Mouse (Mus musculus) cerebellum, adult 11-12 months (tissue): Measurements from ENCODE around the gene Ttyh3.

ENCODE experiments used
- DNase-seq: peaks from one replicate; pipeline ENCODE4 v3.0.0; 2022

Ttyh3 gene

DNA sequence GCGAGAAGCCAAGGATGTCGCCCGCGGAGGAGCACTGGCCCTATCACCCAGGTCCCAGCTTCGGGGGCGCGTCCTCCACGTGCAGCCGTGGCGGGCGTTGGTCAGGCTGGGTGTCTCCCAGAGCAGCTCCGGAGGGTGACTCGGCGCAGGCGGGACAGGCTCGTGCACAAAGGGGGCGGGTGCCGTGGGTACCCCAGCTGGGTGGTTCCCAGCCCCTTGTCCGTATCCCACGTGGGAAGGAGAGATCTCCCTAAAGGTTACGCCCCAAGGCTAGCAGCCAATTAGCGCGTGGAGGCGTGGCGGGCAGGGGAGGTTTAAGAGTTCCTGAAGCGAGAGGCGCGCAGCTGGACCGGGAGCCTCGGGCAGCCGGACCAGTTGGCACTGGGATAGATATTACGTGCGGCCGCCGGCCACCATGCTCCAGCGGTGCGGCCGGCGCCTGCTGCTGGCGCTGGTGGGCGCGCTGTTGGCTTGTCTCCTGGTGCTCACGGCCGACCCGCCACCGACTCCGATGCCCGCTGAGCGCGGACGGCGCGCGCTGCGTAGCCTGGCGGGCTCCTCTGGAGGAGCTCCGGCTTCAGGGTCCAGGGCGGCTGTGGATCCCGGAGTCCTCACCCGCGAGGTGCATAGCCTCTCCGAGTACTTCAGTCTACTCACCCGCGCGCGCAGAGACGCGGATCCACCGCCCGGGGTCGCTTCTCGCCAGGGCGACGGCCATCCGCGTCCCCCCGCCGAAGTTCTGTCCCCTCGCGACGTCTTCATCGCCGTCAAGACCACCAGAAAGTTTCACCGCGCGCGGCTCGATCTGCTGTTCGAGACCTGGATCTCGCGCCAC lies 41.6 kb downstream of the Ttyh3 start, which contains the start of gene Lfng:
Gene Lfng (plus strand): TSS at position 320 of the 835 bp plus-strand sequence.
- DNase-seq: peak; percentile 48

GRCm38 (mm10) chr5:140606386-140606785 lies 42.4 kb downstream of the Ttyh3 start:
- no peak for DNase-seq

DNA sequence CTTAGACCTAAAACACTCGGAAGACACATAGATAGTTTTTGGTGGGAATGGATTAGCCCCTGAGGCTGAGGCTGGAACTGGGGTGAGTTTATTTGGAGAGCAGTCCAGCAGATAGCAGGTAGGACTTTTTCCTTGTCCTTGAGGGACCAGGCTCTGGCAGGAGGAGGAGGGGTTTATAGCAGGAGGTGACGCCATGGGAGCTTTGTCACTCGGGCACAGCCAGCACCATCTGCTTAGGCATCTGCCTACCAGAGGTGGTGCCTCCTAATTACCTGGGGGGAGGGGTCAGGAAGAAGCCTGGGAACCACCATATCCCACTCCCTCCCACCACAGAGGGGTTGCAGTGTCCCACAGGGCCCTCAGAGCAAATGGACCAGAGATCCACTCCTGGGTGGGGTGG lies 43.6 kb downstream of the Ttyh3 start:
- DNase-seq: no peak

DNA sequence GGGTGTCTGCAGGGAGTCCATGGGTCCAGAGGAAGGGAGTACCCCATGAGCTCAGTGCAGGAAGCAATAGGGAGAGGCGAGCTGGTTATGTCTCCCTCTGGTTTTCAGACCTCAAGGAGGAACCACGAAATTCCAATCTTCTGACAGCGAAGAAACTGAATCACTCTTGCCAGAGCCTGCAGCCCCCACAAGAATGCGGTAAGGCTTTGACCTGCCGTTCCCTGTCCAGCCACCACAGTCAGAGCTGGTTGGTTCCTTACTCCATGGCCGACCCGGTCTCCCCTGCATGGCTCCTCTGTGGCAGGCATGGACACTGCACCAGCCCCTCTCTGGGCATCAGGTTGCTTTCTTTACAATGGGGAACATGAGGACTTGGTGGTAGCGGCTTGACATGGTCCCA lies 44.4 kb downstream of the Ttyh3 start:
- DNase-seq: no peak

GRCm38 (mm10) chr5:140602540-140602939 lies 46.3 kb downstream of the Ttyh3 start:
- DNase-seq: no peak

- no peak for DNase-seq
Measured at GRCm38 (mm10) chr5:140601712-140602111, 47.1 kb downstream of the Ttyh3 start.

DNA sequence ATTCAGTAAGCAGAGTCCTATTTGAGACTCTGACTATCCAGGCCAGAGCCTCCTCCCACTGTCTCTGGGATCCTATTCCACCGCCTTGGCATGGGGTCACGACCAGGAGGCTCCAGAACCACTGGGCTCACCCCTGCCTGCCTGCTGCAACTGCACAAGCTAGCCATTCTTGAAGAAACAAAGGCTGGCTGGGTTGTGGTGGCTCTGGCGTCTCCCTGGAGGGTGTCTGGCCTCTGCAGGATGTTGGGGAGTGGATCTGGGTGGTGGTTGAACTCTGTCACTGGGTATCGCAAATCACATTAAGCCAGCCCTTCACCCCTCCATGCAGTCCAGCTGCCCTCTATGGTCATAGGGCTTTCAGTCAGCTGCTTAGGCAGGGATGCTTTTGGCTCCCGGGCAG lies 48.9 kb downstream of the Ttyh3 start:
- DNase-seq: no peak

GRCm38 (mm10) chr5:140597787-140598186 lies 51.0 kb downstream of the Ttyh3 start:
- DNase-seq: no peak

DNA sequence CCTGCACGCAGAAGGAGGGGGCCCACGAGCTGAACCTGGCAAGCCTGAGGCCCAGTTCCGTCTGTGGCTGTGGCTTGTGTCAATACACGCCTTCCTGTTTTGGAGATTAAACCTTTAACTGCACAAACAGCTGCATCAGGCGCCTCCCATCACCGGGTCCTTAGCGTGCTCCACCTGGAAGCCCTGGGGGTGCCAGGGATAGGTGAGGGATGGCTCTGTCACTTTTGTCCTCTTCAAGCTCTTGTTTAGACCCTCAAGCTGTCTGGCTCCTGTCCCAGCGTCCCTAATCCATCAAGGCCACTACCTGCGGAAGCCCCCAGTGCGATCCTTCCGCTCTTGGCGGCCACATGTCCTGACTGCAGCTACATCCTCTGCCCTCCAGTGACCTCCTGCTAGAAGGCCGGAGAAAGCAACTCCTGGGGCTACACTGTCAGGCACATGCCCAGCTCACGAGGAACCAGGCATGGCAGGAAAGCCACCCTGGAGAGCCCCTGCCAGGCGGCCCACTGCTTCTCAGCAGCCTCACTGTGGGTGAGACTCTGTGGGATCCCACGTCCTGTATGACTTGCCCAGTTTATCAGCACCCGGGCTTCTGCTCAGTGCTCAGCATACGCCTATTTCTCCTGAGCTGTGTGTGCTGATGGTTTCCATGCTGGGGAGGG lies 51.8 kb downstream of the Ttyh3 start:
- no peak for DNase-seq

- no peak for DNase-seq
Measured at GRCm38 (mm10) chr5:140596426-140596825, 52.4 kb downstream of the Ttyh3 start.

- DNase-seq: no peak
Measured at GRCm38 (mm10) chr5:140594846-140595245, 54.0 kb downstream of the Ttyh3 start.

DNA sequence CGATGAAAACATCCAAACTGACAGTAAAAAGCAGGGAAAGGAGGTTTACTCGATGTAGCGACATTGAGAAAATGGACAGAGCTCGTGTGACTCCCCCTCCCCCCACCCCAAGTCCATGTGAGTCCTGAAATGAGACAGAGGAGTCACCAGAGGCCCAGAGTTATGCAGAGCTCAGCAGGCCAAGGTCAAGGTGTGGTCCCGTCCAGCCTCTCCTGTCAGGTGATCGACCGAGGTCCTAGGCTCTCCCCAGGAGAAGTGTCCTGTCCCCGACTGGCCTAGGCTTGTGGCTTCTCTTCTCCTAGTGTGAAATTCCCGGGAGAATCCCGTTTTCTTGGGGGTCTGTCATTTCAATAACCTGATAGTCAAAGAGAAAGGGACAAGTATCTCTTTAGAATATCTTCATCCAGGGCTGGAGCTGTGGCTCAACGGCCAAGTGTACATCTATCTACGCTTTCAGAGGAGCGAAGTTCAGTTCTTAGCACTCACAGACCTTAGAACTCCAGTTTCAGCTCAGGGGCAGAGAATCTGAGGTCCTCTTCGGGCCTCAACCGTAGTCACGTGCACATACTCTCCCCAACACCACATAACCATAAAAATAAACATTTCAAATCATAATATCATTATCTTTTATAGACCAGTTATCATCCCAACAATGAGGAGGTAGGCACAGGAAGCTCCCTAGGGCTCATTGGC lies 59.6 kb downstream of the Ttyh3 start:
- DNase-seq: no peak

- DNase-seq: no peak
Measured at GRCm38 (mm10) chr5:140583732-140584368, 65.0 kb downstream of the Ttyh3 start.

DNA sequence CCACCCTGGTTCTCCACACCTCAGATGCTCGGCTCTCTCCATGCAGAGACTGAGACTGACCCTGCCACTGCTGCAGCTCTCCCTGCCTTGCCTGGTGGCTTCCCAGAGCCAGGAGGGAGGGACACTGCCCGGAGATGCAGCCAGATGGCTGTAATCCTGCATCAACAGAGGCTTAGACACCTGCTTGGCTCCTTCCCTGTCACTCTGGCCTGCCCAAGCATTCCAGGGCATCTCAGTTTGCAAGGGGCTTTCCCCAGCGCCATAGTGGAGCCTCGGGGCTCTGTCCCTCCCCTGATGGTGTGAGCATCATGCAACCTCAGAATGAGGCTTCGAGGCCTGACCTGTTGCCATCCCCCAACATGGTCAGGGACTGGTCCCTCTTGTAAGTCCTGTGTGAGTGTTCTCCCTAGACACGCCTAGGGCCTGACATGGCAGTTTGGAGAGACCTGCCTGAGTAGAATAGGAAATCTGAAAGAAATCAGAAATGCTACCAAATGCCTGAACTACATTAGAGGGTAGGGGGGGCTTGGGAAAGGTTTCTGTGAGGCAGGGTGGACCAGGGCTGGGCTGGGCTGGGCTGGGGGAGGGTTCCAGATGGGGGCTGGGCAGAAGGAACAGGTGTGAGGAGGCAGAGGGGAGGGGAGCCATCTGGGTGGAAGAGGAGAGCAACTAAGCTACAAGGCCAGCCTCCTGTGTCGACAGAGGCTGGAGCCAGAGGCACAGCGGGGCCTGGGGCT lies 65.7 kb downstream of the Ttyh3 start:
- DNase-seq: no peak

GRCm38 (mm10) chr5:140581569-140581968 lies 67.3 kb downstream of the Ttyh3 start:
- DNase-seq: no peak

DNA sequence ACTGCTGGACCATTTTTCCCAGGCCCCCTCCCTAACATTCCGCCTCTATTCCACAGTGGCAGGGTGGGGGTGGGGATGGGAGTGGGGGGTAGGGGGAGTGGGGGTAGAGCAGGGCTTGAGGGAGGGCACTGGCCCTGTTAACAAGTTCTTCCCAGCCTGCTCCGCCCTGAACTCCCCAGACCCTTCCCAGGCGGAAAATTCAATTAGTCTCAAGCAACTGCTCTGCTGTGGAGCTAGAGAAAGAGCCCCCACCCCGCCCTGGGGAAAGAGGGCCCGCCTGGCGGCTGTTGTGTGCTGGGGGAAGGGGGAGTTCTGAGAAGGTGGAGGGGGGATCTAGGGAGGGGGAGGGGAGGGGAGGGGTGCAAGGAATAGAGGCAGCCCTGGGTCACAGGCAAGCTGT lies 69.1 kb downstream of the Ttyh3 start:
- no peak for DNase-seq

DNA sequence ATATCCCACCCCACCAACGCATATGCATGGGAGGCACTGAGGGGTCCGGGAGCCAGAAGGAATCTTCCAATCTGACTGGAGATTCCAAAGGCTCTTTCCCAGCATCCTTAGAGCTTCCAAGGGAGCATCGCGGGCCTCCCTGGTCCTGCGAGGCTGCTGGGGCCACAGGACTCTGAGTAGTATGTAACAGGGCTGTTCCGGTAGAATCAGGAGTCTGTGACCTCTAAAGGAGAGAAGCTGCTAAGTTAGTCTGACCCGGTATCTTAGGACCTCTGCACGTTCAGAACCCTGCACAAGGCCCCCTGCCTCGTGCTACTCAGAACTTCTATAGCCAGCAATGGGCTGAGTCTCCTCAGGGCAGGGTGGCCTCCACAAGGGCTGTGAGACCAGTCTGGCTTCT lies 69.6 kb downstream of the Ttyh3 start:
- DNase-seq: no peak

- DNase-seq: no peak
Measured at GRCm38 (mm10) chr5:140575381-140575866, 73.4 kb downstream of the Ttyh3 start.

GRCm38 (mm10) chr5:140572611-140573010 lies 76.2 kb downstream of the Ttyh3 start:
- no peak for DNase-seq

DNA sequence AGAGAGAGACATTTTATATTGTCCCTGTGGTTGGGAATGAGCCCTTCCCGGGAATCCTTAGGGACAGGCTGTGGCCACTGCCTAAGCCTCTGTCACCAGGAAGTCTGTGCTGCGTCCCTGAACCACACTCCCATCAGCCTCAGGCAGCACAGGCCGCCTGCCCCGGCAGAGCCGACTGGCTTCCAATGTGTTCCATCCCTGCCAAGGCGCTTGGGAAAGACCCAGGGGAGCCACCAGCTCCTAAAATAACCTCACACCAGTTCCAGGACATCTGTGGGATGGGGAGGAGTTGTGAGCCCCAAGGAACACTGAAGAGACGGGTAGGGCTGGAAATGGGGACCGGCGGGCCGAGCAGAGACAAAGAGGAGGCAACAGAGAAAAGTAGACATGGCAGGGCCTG lies 77.2 kb downstream of the Ttyh3 start:
- DNase-seq: peak; percentile 11

DNA sequence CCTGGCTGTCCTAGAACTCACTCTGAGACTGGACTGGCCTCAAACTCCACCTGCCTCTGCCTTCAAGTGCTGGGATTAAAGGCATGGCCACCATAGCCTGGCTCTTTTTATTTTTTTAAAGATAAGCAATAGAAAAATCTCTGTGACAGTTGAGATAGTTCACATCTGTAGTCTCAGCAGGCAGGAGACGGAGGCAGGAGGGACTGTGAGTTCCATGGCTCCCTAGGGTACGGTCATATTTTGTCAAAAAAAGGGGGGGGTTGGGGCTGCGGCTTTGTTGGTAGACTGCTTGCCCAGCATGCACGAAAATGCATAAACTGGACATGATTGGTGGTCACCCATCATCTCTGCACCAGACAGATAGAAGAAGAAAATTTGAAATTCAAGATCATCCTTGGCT lies 77.6 kb downstream of the Ttyh3 start:
- DNase-seq: no peak
